Mouse (Mus musculus) T-cell, adult 2 months (primary cell): ENCODE results near the gene Fam168a.

Source experiments
- DNase-seq: peaks from one replicate; pipeline ENCODE4 v3.0.0; 2022; ENCODE audit warnings: low spot score

Gene Fam168a

GRCm38 (mm10) chr7:100868551-100868950, 162.1 kb downstream of the Fam168a start:
- DNase-seq: no peak

GRCm38 (mm10) chr7:100869877-100870629, 163.6 kb downstream of the Fam168a start:
- DNase-seq: no peak

- no peak for DNase-seq
These were observed 164.9 kb downstream of the Fam168a start for GRCm38 (mm10) chr7:100871355-100871754.

- no peak for DNase-seq
These were observed 165.5 kb downstream of the Fam168a start for GRCm38 (mm10) chr7:100871892-100872291.

GRCm38 (mm10) chr7:100873197-100873596, 166.8 kb downstream of the Fam168a start:
- DNase-seq: no peak

- DNase-seq: no peak
These were observed 169.4 kb downstream of the Fam168a start for GRCm38 (mm10) chr7:100875822-100876221.

GRCm38 (mm10) chr7:100876293-100876692, 169.9 kb downstream of the Fam168a start:
- no peak for DNase-seq

GRCm38 (mm10) chr7:100876771-100877170, 170.3 kb downstream of the Fam168a start:
- no peak for DNase-seq

GRCm38 (mm10) chr7:100879595-100879994, 173.2 kb downstream of the Fam168a start:
- DNase-seq: peak; percentile 52

GRCm38 (mm10) chr7:100881531-100881930, 175.1 kb downstream of the Fam168a start:
- no peak for DNase-seq

- no peak for DNase-seq
These were observed 175.5 kb downstream of the Fam168a start for GRCm38 (mm10) chr7:100881950-100882349.

GRCm38 (mm10) chr7:100884460-100884859, 178.0 kb downstream of the Fam168a start:
- no peak for DNase-seq

GRCm38 (mm10) chr7:100886535-100886934, 180.1 kb downstream of the Fam168a start:
- DNase-seq: peak; percentile 44
